Mouse (Mus musculus): Measurements from ENCODE around the gene Apba2. TPM values are rescaled to one million over a fixed set of nuclear protein-coding genes. Genes with fewer than 3 reads are reported as not detected.

Gene Apba2
- polyA plus RNA-seq, 1 experiment: 0.65 TPM

GRCm38 (mm10) chr7:64662506-64662905, 161.0 kb downstream of the Apba2 start:
- no peak overlapping the region for H3K4me3 ChIP-seq (ENCODE audit: insufficient read depth, low read length)
- H3K27ac ChIP-seq (ENCODE audit: insufficient read depth, low read length): no peak overlapping the region
- 0 out of 2 replicates have a peak, but pooled peaks cover 2% of the 10 kb centered on the region for H3K4me1 ChIP-seq (ENCODE audit: control insufficient read depth, insufficient read depth, low read length)
- no peak for TF ChIP-seq CTCF (IDR thresholded peaks at IDR 0.05; ENCODE audit: borderline replicate concordance, insufficient read depth, low read length)
- TF ChIP-seq POLR2A (IDR thresholded peaks at IDR 0.05; ENCODE audit: low read depth, low read length): no peak

- no peak overlapping the region for H3K27ac ChIP-seq (ENCODE audit: insufficient read depth, low read length)
- no peak for TF ChIP-seq CTCF (IDR thresholded peaks at IDR 0.05; ENCODE audit: borderline replicate concordance, insufficient read depth, low read length)
- no peak for TF ChIP-seq POLR2A (IDR thresholded peaks at IDR 0.05; ENCODE audit: low read depth, low read length)
- no peak overlapping the region for H3K4me3 ChIP-seq (ENCODE audit: insufficient read depth, low read length)
- 0 out of 2 replicates have a peak, but pooled peaks cover 2% of the 10 kb centered on the region for H3K4me1 ChIP-seq (ENCODE audit: control insufficient read depth, insufficient read depth, low read length)
Measured at GRCm38 (mm10) chr7:64663600-64663999, 162.1 kb downstream of the Apba2 start.

GRCm38 (mm10) chr7:64665120-64665519, 163.6 kb downstream of the Apba2 start:
- 0 out of 2 replicates have a peak, but pooled peaks cover 2% of the 10 kb centered on the region for H3K4me1 ChIP-seq (ENCODE audit: control insufficient read depth, insufficient read depth, low read length)
- TF ChIP-seq POLR2A (IDR thresholded peaks at IDR 0.05; ENCODE audit: low read depth, low read length) (no peak), CTCF (IDR thresholded peaks at IDR 0.05; ENCODE audit: borderline replicate concordance, insufficient read depth, low read length) (no peak)
- H3K27ac ChIP-seq (ENCODE audit: insufficient read depth, low read length): no peak overlapping the region
- no peak overlapping the region for H3K4me3 ChIP-seq (ENCODE audit: insufficient read depth, low read length)

GRCm38 (mm10) chr7:64665716-64666298, 164.3 kb downstream of the Apba2 start:
- Histone ChIP-seq H3K4me1 (ENCODE audit: control insufficient read depth, insufficient read depth, low read length) (0 out of 2 replicates have a peak, but pooled peaks cover 2% of the 10 kb centered on the region), H3K4me3 (ENCODE audit: insufficient read depth, low read length) (no peak overlapping the region), H3K27ac (ENCODE audit: insufficient read depth, low read length) (no peak overlapping the region)
- TF ChIP-seq POLR2A (IDR thresholded peaks at IDR 0.05; ENCODE audit: low read depth, low read length) (no peak), CTCF (IDR thresholded peaks at IDR 0.05; ENCODE audit: borderline replicate concordance, insufficient read depth, low read length) (no peak)

GRCm38 (mm10) chr7:64667959-64668358, 166.5 kb downstream of the Apba2 start:
- Histone ChIP-seq H3K4me3 (ENCODE audit: insufficient read depth, low read length) (no peak overlapping the region), H3K4me1 (ENCODE audit: control insufficient read depth, insufficient read depth, low read length) (0 out of 2 replicates have a peak, but pooled peaks cover 2% of the 10 kb centered on the region)
- no peak for TF ChIP-seq CTCF (IDR thresholded peaks at IDR 0.05; ENCODE audit: borderline replicate concordance, insufficient read depth, low read length)
- TF ChIP-seq POLR2A (IDR thresholded peaks at IDR 0.05; ENCODE audit: low read depth, low read length): no peak

GRCm38 (mm10) chr7:64679771-64680479, 178.4 kb downstream of the Apba2 start:
- H3K4me1 ChIP-seq (ENCODE audit: control insufficient read depth, insufficient read depth, low read length): no peaks in the 10 kb centered on the region
- no peak overlapping the region for H3K4me3 ChIP-seq (ENCODE audit: insufficient read depth, low read length)
- H3K27ac ChIP-seq (ENCODE audit: insufficient read depth, low read length): no peak overlapping the region
- no peak for TF ChIP-seq POLR2A (IDR thresholded peaks at IDR 0.05; ENCODE audit: low read depth, low read length)
- no peak for TF ChIP-seq CTCF (IDR thresholded peaks at IDR 0.05; ENCODE audit: borderline replicate concordance, insufficient read depth, low read length)

More at GRCm38 (mm10) chr7:64667959-64668358, 166.5 kb downstream of the Apba2 start:
- no peak overlapping the region for H3K27ac ChIP-seq (ENCODE audit: insufficient read depth, low read length)

- Histone ChIP-seq H3K4me1 (ENCODE audit: control insufficient read depth, insufficient read depth, low read length) (no peaks in the 10 kb centered on the region), H3K4me3 (ENCODE audit: insufficient read depth, low read length) (no peak overlapping the region), H3K27ac (ENCODE audit: insufficient read depth, low read length) (no peak overlapping the region)
- TF ChIP-seq CTCF (IDR thresholded peaks at IDR 0.05; ENCODE audit: borderline replicate concordance, insufficient read depth, low read length) (no peak), POLR2A (IDR thresholded peaks at IDR 0.05; ENCODE audit: low read depth, low read length) (no peak)
Measured at GRCm38 (mm10) chr7:64684893-64685292, 183.4 kb downstream of the Apba2 start.

GRCm38 (mm10) chr7:64688115-64688817, 186.8 kb downstream of the Apba2 start:
- Histone ChIP-seq H3K4me1 (ENCODE audit: control insufficient read depth, insufficient read depth, low read length) (no peaks in the 10 kb centered on the region), H3K27ac (ENCODE audit: insufficient read depth, low read length) (no peak overlapping the region), H3K4me3 (ENCODE audit: insufficient read depth, low read length) (no peak overlapping the region)
- TF ChIP-seq CTCF (IDR thresholded peaks at IDR 0.05; ENCODE audit: borderline replicate concordance, insufficient read depth, low read length) (no peak), POLR2A (IDR thresholded peaks at IDR 0.05; ENCODE audit: low read depth, low read length) (no peak)

- Histone ChIP-seq H3K4me1 (ENCODE audit: control insufficient read depth, insufficient read depth, low read length) (no peaks in the 10 kb centered on the region), H3K4me3 (ENCODE audit: insufficient read depth, low read length) (no peak overlapping the region), H3K27ac (ENCODE audit: insufficient read depth, low read length) (no peak overlapping the region)
- TF ChIP-seq POLR2A (IDR thresholded peaks at IDR 0.05; ENCODE audit: low read depth, low read length) (no peak), CTCF (IDR thresholded peaks at IDR 0.05; ENCODE audit: borderline replicate concordance, insufficient read depth, low read length) (no peak)
Measured at GRCm38 (mm10) chr7:64691831-64692230, 190.3 kb downstream of the Apba2 start.

Measured in embryonic fibroblast, embryonic 13.5 days (primary cell).